Mouse (Mus musculus): ENCODE results near the gene Asrgl1. TPM values are rescaled to one million over a fixed set of nuclear protein-coding genes. Genes with fewer than 3 reads are reported as not detected.
"Not testable (repeated sequence)": the region's sequence is repeated elsewhere in the genome, so short reads cannot be mapped to it uniquely, and the experiment has no call there.

Asrgl1 gene
- 13.6 and 17.2 TPM in 2 replicates for polyA plus RNA-seq (2015; fragmentation: Nextera tagmentation; extraction: Ambion mirVana)

GRCm38 (mm10) chr19:9135512-9136331, at the start of gene Asrgl1:
Gene Asrgl1, minus strand, starts transcription at chr19:9135636.
- Histone ChIP-seq H3K4me2 (replicated peaks) (peak within 1 kb of the TSS; percentile 96), H3K27me3 (no peaks in the 10 kb centered on the region), H3K4me3 (replicated peaks) (peak within 1 kb of the TSS; percentile 71), H3K9ac (replicated peaks) (peak within 1 kb of the TSS; percentile 78), H3K9me3 (no peaks in the 10 kb centered on the region), H3K27ac (peak within 1 kb of the TSS; percentile 67), H3K4me1 (replicated peaks) (peaks cover 21% of the 10 kb centered on the region), H3K36me3 (no peaks in the 10 kb centered on the region)
- ATAC-seq, result peak; percentile 98
- WGBS, result 12% methylated on average over 31 of the region's 31 CpGs

- H3K9me3 ChIP-seq, result no peaks in the 10 kb centered on the region
- H3K4me2 ChIP-seq (replicated peaks), result no peak overlapping the region
- no peak overlapping the region for H3K27ac ChIP-seq
- no peaks in the 10 kb centered on the region for H3K27me3 ChIP-seq
- H3K4me1 ChIP-seq (replicated peaks), result 0 out of 2 replicates have a peak, but pooled peaks cover 13% of the 10 kb centered on the region
- ATAC-seq, result no peak
- WGBS, result 74% methylated on average over 4 of the region's 4 CpGs
- H3K9ac ChIP-seq (replicated peaks), result no peak overlapping the region
- no peaks in the 10 kb centered on the region for H3K36me3 ChIP-seq
- H3K4me3 ChIP-seq (replicated peaks), result no peak overlapping the region
Measured at GRCm38 (mm10) chr19:9146214-9146613, 10.8 kb upstream of the Asrgl1 start.

GRCm38 (mm10) chr19:9143639-9144125, 8.2 kb upstream of the Asrgl1 start:
- H3K9me3 ChIP-seq, result no peaks in the 10 kb centered on the region
- no peak overlapping the region for H3K4me2 ChIP-seq (replicated peaks)
- no peaks in the 10 kb centered on the region for H3K36me3 ChIP-seq
- H3K27me3 ChIP-seq, result no peaks in the 10 kb centered on the region
- H3K4me3 ChIP-seq (replicated peaks), result no peak overlapping the region
- H3K27ac ChIP-seq, result peak overlapping the region; percentile 35; the same call in 1 of the 2 replicates
- H3K4me1 ChIP-seq (replicated peaks), result 0 out of 2 replicates have a peak, but pooled peaks cover 13% of the 10 kb centered on the region
- ATAC-seq, result peak; percentile 62
- no peak overlapping the region for H3K9ac ChIP-seq (replicated peaks)

GRCm38 (mm10) chr19:9143230-9143629, 7.8 kb upstream of the Asrgl1 start:
- no peaks in the 10 kb centered on the region for H3K36me3 ChIP-seq
- no peak overlapping the region for H3K4me2 ChIP-seq (replicated peaks)
- no peaks in the 10 kb centered on the region for H3K27me3 ChIP-seq
- ATAC-seq, result peak; percentile 37; the same call in 1 of the 2 replicates
- 75% methylated on average over 2 of the region's 2 CpGs for WGBS
- peak overlapping the region; percentile 35 for H3K27ac ChIP-seq
- no peak overlapping the region for H3K9ac ChIP-seq (replicated peaks)
- H3K4me1 ChIP-seq (replicated peaks), result 0 out of 2 replicates have a peak, but pooled peaks cover 13% of the 10 kb centered on the region
- no peak overlapping the region for H3K4me3 ChIP-seq (replicated peaks)
- H3K9me3 ChIP-seq, result no peaks in the 10 kb centered on the region

GRCm38 (mm10) chr19:9140361-9140760, 4.9 kb upstream of the Asrgl1 start:
- H3K4me1 ChIP-seq (replicated peaks), result peaks cover 17% of the 10 kb centered on the region
- not testable (repeated sequence) for H3K4me3 ChIP-seq (replicated peaks); H3K4me2 ChIP-seq (replicated peaks); ATAC-seq; H3K27ac ChIP-seq; H3K9ac ChIP-seq (replicated peaks); H3K27me3 ChIP-seq; H3K9me3 ChIP-seq; H3K36me3 ChIP-seq
- WGBS, result 69% methylated on average over 1 of the region's 1 CpGs

- no peak overlapping the region for H3K9ac ChIP-seq (replicated peaks)
- no peak overlapping the region for H3K27ac ChIP-seq
- no peak for ATAC-seq
- H3K4me2 ChIP-seq (replicated peaks), result no peak overlapping the region
- no peaks in the 10 kb centered on the region for H3K36me3 ChIP-seq
- H3K27me3 ChIP-seq, result no peaks in the 10 kb centered on the region
- 80% methylated on average over 1 of the region's 1 CpGs for WGBS
- no peaks in the 10 kb centered on the region for H3K9me3 ChIP-seq
- H3K4me3 ChIP-seq (replicated peaks), result no peak overlapping the region
- peaks cover 21% of the 10 kb centered on the region for H3K4me1 ChIP-seq (replicated peaks)
Measured at GRCm38 (mm10) chr19:9137159-9137558, 1.7 kb upstream of the Asrgl1 start.

GRCm38 (mm10) chr19:9134746-9135511, 507 bp downstream of the Asrgl1 start:
- ATAC-seq, result peak; percentile 92
- Histone ChIP-seq H3K27ac (peak overlapping the region; percentile 67), H3K4me3 (replicated peaks) (peak overlapping the region; percentile 71), H3K9ac (replicated peaks) (peak overlapping the region; percentile 78), H3K4me1 (replicated peaks) (peaks cover 21% of the 10 kb centered on the region), H3K27me3 (no peaks in the 10 kb centered on the region), H3K4me2 (replicated peaks) (peak overlapping the region; percentile 96), H3K9me3 (no peaks in the 10 kb centered on the region), H3K36me3 (no peaks in the 10 kb centered on the region)
- 2% methylated on average over 36 of the region's 37 CpGs for WGBS

- WGBS, result 95% methylated on average over 1 of the region's 1 CpGs
- H3K36me3 ChIP-seq, result no peaks in the 10 kb centered on the region; the same call in 1 of the 2 replicates
- no peaks in the 10 kb centered on the region for H3K9me3 ChIP-seq
- no peak overlapping the region for H3K9ac ChIP-seq (replicated peaks)
- no peak for ATAC-seq
- H3K27me3 ChIP-seq, result no peaks in the 10 kb centered on the region
- peaks cover 16% of the 10 kb centered on the region for H3K4me1 ChIP-seq (replicated peaks)
- no peak overlapping the region for H3K4me3 ChIP-seq (replicated peaks)
- H3K27ac ChIP-seq, result no peak overlapping the region
- H3K4me2 ChIP-seq (replicated peaks), result no peak overlapping the region
Measured at GRCm38 (mm10) chr19:9129996-9130395, 5.4 kb downstream of the Asrgl1 start.

GRCm38 (mm10) chr19:9128499-9129194, 6.8 kb downstream of the Asrgl1 start:
- H3K36me3 ChIP-seq, result no peaks in the 10 kb centered on the region; the same call in 1 of the 2 replicates
- no peak overlapping the region for H3K4me3 ChIP-seq (replicated peaks)
- WGBS, result 94% methylated on average over 4 of the region's 4 CpGs
- H3K27me3 ChIP-seq, result no peaks in the 10 kb centered on the region
- H3K4me1 ChIP-seq (replicated peaks), result peaks cover 7% of the 10 kb centered on the region; the same call in 1 of the 2 replicates
- no peak overlapping the region for H3K9ac ChIP-seq (replicated peaks)
- 0 out of 2 replicates have a peak, but pooled peaks have one; percentile 34 for ATAC-seq
- no peak overlapping the region for H3K4me2 ChIP-seq (replicated peaks)
- no peaks in the 10 kb centered on the region for H3K9me3 ChIP-seq
- no peak overlapping the region for H3K27ac ChIP-seq

GRCm38 (mm10) chr19:9123986-9124385, 11.4 kb downstream of the Asrgl1 start:
- H3K9ac ChIP-seq (replicated peaks); ATAC-seq; H3K27me3 ChIP-seq; H3K36me3 ChIP-seq; H3K27ac ChIP-seq; H3K9me3 ChIP-seq; H3K4me3 ChIP-seq (replicated peaks); H3K4me2 ChIP-seq (replicated peaks); H3K4me1 ChIP-seq (replicated peaks): not testable (repeated sequence)
- WGBS, result 96% methylated on average over 2 of the region's 2 CpGs

GRCm38 (mm10) chr19:9122390-9122789, 13.0 kb downstream of the Asrgl1 start:
- 94% methylated on average over 1 of the region's 1 CpGs for WGBS
- no peaks in the 10 kb centered on the region for H3K9me3 ChIP-seq
- H3K27me3 ChIP-seq, result no peaks in the 10 kb centered on the region
- ATAC-seq, result no peak
- H3K9ac ChIP-seq (replicated peaks), result no peak overlapping the region
- no peak overlapping the region for H3K4me3 ChIP-seq (replicated peaks)
- no peak overlapping the region for H3K27ac ChIP-seq
- H3K4me2 ChIP-seq (replicated peaks), result no peak overlapping the region
- H3K4me1 ChIP-seq (replicated peaks), result no peaks in the 10 kb centered on the region
- H3K36me3 ChIP-seq, result peaks cover 4% of the 10 kb centered on the region; the same call in 1 of the 2 replicates
